Mouse (Mus musculus) kidney, postnatal 14 days (tissue): ENCODE results near the gene Sspo.

Experiments used
- DNase-seq: peaks from one replicate; pipeline ENCODE4 v3.0.0; 2022; ENCODE audit warnings: mixed read lengths

The Sspo gene

GRCm38 (mm10) chr6:48437679-48438376, 10.2 kb upstream of the Sspo start:
- DNase-seq: no peak

GRCm38 (mm10) chr6:48438475-48439125, 9.4 kb upstream of the Sspo start:
- no peak for DNase-seq

- no peak for DNase-seq
Measured at GRCm38 (mm10) chr6:48439654-48440053, 8.4 kb upstream of the Sspo start.

GRCm38 (mm10) chr6:48440306-48441014, 7.6 kb upstream of the Sspo start:
- DNase-seq: peak; percentile 56

GRCm38 (mm10) chr6:48443592-48444309, 4.3 kb upstream of the Sspo start:
- DNase-seq: peak; percentile 98

- DNase-seq: peak; percentile 77
Measured at GRCm38 (mm10) chr6:48444310-48445180, 3.5 kb upstream of the Sspo start.

- peak; percentile 80 for DNase-seq
Measured at GRCm38 (mm10) chr6:48445181-48446101, 2.6 kb upstream of the Sspo start, which contains the start of gene Zfp467. Gene Zfp467 (minus strand): TSS chr6:48445825.

GRCm38 (mm10) chr6:48446256-48446655, 1.8 kb upstream of the Sspo start:
- peak; percentile 36 for DNase-seq

GRCm38 (mm10) chr6:48446896-48447295, 1.1 kb upstream of the Sspo start:
- DNase-seq: no peak

- peak; percentile 40 for DNase-seq
Measured at GRCm38 (mm10) chr6:48448527-48448926, 498 bp downstream of the Sspo start.

GRCm38 (mm10) chr6:48452151-48452550, 4.1 kb downstream of the Sspo start:
- no peak for DNase-seq

- DNase-seq: peak; percentile 65
Measured at GRCm38 (mm10) chr6:48452771-48453170, 4.7 kb downstream of the Sspo start.

GRCm38 (mm10) chr6:48464966-48465679, 17.1 kb downstream of the Sspo start:
- peak; percentile 24 for DNase-seq

GRCm38 (mm10) chr6:48466715-48467114, 18.7 kb downstream of the Sspo start:
- DNase-seq: no peak

GRCm38 (mm10) chr6:48467490-48467889, 19.5 kb downstream of the Sspo start:
- no peak for DNase-seq

GRCm38 (mm10) chr6:48470739-48471138, 22.7 kb downstream of the Sspo start:
- DNase-seq: no peak

GRCm38 (mm10) chr6:48478446-48478845, 30.4 kb downstream of the Sspo start:
- DNase-seq: peak; percentile 34

- no peak for DNase-seq
Measured at GRCm38 (mm10) chr6:48482501-48482900, 34.5 kb downstream of the Sspo start.

GRCm38 (mm10) chr6:48487747-48488725, 40.0 kb downstream of the Sspo start:
- peak; percentile 41 for DNase-seq
